Mouse (Mus musculus) lung, embryonic 14.5 days (tissue): ENCODE data around the gene Hps1. TPM values are rescaled to one million over a fixed set of nuclear protein-coding genes. Genes with fewer than 3 reads are reported as not detected.
A peak's percentile ranks its signal among the peaks of the same experiment; 100 is the strongest.

Experiments used
- ATAC-seq: fragments of 200-750 bp; cut with Nextera tagmentation; 2 replicates; pipeline ENCODE4 v1.8.0; 2017; ENCODE audit warnings: mild to moderate bottlenecking, moderate TSS enrichment, moderate library complexity; ENCODE audit not compliant: insufficient read depth
- DNase-seq: peaks from one replicate; pipeline ENCODE4 v3.0.0-alpha.2; 2015
- H3K27ac ChIP-seq: fragments of 300-500 bp; sonication (generic); 2 replicates; pipeline ENCODE4 v1.5.1; 2014; ENCODE audit warnings: low read depth, mild to moderate bottlenecking, moderate library complexity
- H3K27me3 ChIP-seq: fragments of 300-500 bp; sonication (generic); 2 replicates; pipeline ENCODE4 v1.6.1; 2014; ENCODE audit warnings: low read length, control low read depth; ENCODE audit not compliant: insufficient read depth
- H3K36me3 ChIP-seq: fragments of 300-500 bp; sonication (generic); 2 replicates; pipeline ENCODE4 v1.6.1; 2014; ENCODE audit warnings: control low read depth; ENCODE audit not compliant: insufficient read depth
- H3K4me1 ChIP-seq: fragments of 300-500 bp; sonication (generic); 2 replicates; pipeline ENCODE4 v1.6.1; 2014; ENCODE audit warnings: antibody characterized with exemption, control low read depth; ENCODE audit not compliant: insufficient read depth
- H3K4me2 ChIP-seq: fragments of 300-500 bp; sonication (generic); 2 replicates; pipeline ENCODE4 v1.6.1; 2014; ENCODE audit warnings: mild to moderate bottlenecking
- H3K4me3 ChIP-seq: fragments of 300-500 bp; sonication (generic); 2 replicates; pipeline ENCODE4 v1.5.1; 2014; ENCODE audit warnings: low read depth, low read length
- H3K9ac ChIP-seq: fragments of 300-500 bp; sonication (generic); 2 replicates; pipeline ENCODE4 v1.6.1; 2014
- H3K9me3 ChIP-seq: fragments of 300-500 bp; sonication (generic); 2 replicates; pipeline ENCODE4 v1.6.1; 2016; ENCODE audit warnings: low read depth, low read length, control low read depth
- CTCF ChIP-seq: IDR thresholded peaks from 2 replicates; pipeline ENCODE4 v1.5.1; 2016; ENCODE audit warnings: antibody characterized with exemption, low read depth
- WGBS: fragments of 180-500 bp; shearing (Covaris S2); extraction: QIAGEN DNeasy Blood & Tissue Kit; methylation state at CpG from one replicate; pipeline ENCODE4 v1.1.7; 2014; 5-methylcytosine and 5-hydroxymethylcytosine counted together
- polyA plus RNA-seq: library from polyadenylated mRNA; unstranded; fragments of >200 nt; fragmentation: Nextera tagmentation; extraction: Ambion mirVana; gene quantifications from 2 replicates; pipeline ENCODE4 v1.2.1, GENCODE M21; 2014

Gene Hps1
- polyA plus RNA-seq, 1 experiment from 2014 or later, result 14.8 TPM

GRCm38 (mm10) chr19:42755148-42755870 is 24.5 kb downstream of the Hps1 start:
- 40% methylated on average over 15 of the region's 15 CpGs for WGBS
- Histone ChIP-seq H3K27ac (no peak overlapping the region), H3K36me3 (0 out of 2 replicates have a peak, but pooled peaks cover 3% of the 10 kb centered on the region), H3K9me3 (no peaks in the 10 kb centered on the region), H3K27me3 (no peaks in the 10 kb centered on the region), H3K4me2 (no peak overlapping the region), H3K4me1 (peaks cover 16% of the 10 kb centered on the region), H3K9ac (no peak overlapping the region), H3K4me3 (no peak overlapping the region)
- ATAC-seq (no peak), DNase-seq (peak; percentile 52)
- TF ChIP-seq CTCF, result no peak

- H3K4me3 ChIP-seq, result peak overlapping the region; percentile 42
- H3K27me3 ChIP-seq, result no peaks in the 10 kb centered on the region
- peaks cover 21% of the 10 kb centered on the region for H3K4me1 ChIP-seq
- no peaks in the 10 kb centered on the region for H3K36me3 ChIP-seq
- no peak for TF ChIP-seq CTCF
- H3K4me2 ChIP-seq, result peak overlapping the region; percentile 86
- 11% methylated on average over 11 of the region's 11 CpGs for WGBS
- peak; percentile 95 for DNase-seq
- no peaks in the 10 kb centered on the region for H3K9me3 ChIP-seq
- peak; percentile 59 for ATAC-seq
- H3K27ac ChIP-seq, result peak overlapping the region; percentile 97
- peak overlapping the region; percentile 78 for H3K9ac ChIP-seq
Observed at GRCm38 (mm10) chr19:42753141-42753917, 26.4 kb downstream of the Hps1 start.

- Histone ChIP-seq H3K9ac (peak within 1 kb of the TSS; percentile 78), H3K4me2 (peak within 1 kb of the TSS; percentile 86), H3K4me1 (peaks cover 21% of the 10 kb centered on the region), H3K27ac (peak within 1 kb of the TSS; percentile 97), H3K36me3 (no peaks in the 10 kb centered on the region), H3K4me3 (peak within 1 kb of the TSS; percentile 42), H3K27me3 (no peaks in the 10 kb centered on the region), H3K9me3 (no peaks in the 10 kb centered on the region)
- under 1% methylated on average over 22 of the region's 22 CpGs for WGBS
- ATAC-seq, result peak; percentile 89
- DNase-seq, result peak; percentile 98
- TF ChIP-seq CTCF, result no peak
Observed at GRCm38 (mm10) chr19:42752363-42752931, 27.3 kb downstream of the Hps1 start, which contains the start of gene Pyroxd2. Pyroxd2 (minus strand) TSS chr19:42752775.

- Histone ChIP-seq H3K4me1 (peaks cover 17% of the 10 kb centered on the region), H3K27me3 (no peaks in the 10 kb centered on the region), H3K27ac (no peak overlapping the region), H3K9me3 (no peaks in the 10 kb centered on the region), H3K4me3 (no peak overlapping the region), H3K4me2 (no peak overlapping the region), H3K36me3 (no peaks in the 10 kb centered on the region), H3K9ac (no peak overlapping the region; the same call in 1 of the 2 replicates)
- TF ChIP-seq CTCF, result no peak
- no peak for DNase-seq
- 51% methylated on average over 11 of the region's 11 CpGs for WGBS
- no peak for ATAC-seq
Observed at GRCm38 (mm10) chr19:42750196-42750595, 29.6 kb downstream of the Hps1 start.

GRCm38 (mm10) chr19:42746702-42747101 is 33.1 kb downstream of the Hps1 start:
- no peak for TF ChIP-seq CTCF
- Histone ChIP-seq H3K36me3 (no peaks in the 10 kb centered on the region), H3K4me2 (no peak overlapping the region), H3K27me3 (no peaks in the 10 kb centered on the region), H3K4me3 (no peak overlapping the region), H3K9me3 (no peaks in the 10 kb centered on the region), H3K9ac (no peak overlapping the region), H3K4me1 (peaks cover 7% of the 10 kb centered on the region; the same call in 1 of the 2 replicates), H3K27ac (no peak overlapping the region)
- no peak for DNase-seq
- 88% methylated on average over 8 of the region's 8 CpGs for WGBS
- no peak for ATAC-seq

GRCm38 (mm10) chr19:42745869-42746224 is 33.9 kb downstream of the Hps1 start:
- DNase-seq (no peak), ATAC-seq (no peak)
- H3K27ac ChIP-seq, result no peak overlapping the region
- no peaks in the 10 kb centered on the region for H3K27me3 ChIP-seq
- no peaks in the 10 kb centered on the region for H3K36me3 ChIP-seq
- WGBS, result 63% methylated on average over 4 of the region's 4 CpGs
- no peak for TF ChIP-seq CTCF
- H3K9me3 ChIP-seq, result no peaks in the 10 kb centered on the region
- H3K4me2 ChIP-seq, result no peak overlapping the region
- H3K4me3 ChIP-seq, result no peak overlapping the region
- H3K9ac ChIP-seq, result no peak overlapping the region
- peaks cover 10% of the 10 kb centered on the region; the same call in 1 of the 2 replicates for H3K4me1 ChIP-seq
